24 mouse cellular contexts compared by ENCODE assay signal in genomic region chr12:44497762-44498161, GRCm38 (mm10).
"Had no signal": no experiment of that assay in that cellular context is flagged by ENCODE, and none has a peak within 500 bp of the region (broad histone marks: within the 10 kb centered on the region; RNA-seq: fewer than 3 reads in every experiment).

No protein-coding gene starts in this region.

- H3K4me1 ChIP-seq: heart, embryonic 13.5 days; heart, embryonic 15.5 days; limb, embryonic 10.5 days; limb, embryonic 12.5 days had no signal

- H3K4me3 ChIP-seq: heart, adult 2 months; heart, embryonic 13.5 days; heart, embryonic 15.5 days; hindbrain, embryonic 13.5 days; hindbrain, embryonic 15.5 days; left cerebral cortex, adult 2 months; limb, embryonic 10.5 days; limb, embryonic 12.5 days had no signal

- H3K27ac ChIP-seq: heart, adult 2 months; heart, embryonic 13.5 days; heart, embryonic 15.5 days; hindbrain, embryonic 15.5 days; hindbrain, postnatal 0 days; left cerebral cortex, adult 2 months; limb, embryonic 10.5 days; limb, embryonic 12.5 days had no signal

- H3K9ac ChIP-seq: heart, embryonic 13.5 days; heart, embryonic 15.5 days; hindbrain, embryonic 13.5 days; hindbrain, embryonic 15.5 days; limb, embryonic 12.5 days had no signal

- DNase-seq: gastrocnemius, postnatal 14 days; gastrocnemius, postnatal 36 days; heart, adult 11 months; heart, adult 2 months; heart, postnatal 14 days; heart, postnatal 36 days; kidney, adult 11 months; kidney, adult 8-10 months; kidney, postnatal 10 days; kidney, postnatal 25 days; kidney, postnatal 4 days; layer of hippocampus, adult 9-11 months; liver had no signal

- H3K27me3 ChIP-seq: heart, embryonic 13.5 days; heart, embryonic 15.5 days; hindbrain, embryonic 13.5 days; hindbrain, embryonic 15.5 days; limb, embryonic 12.5 days had no signal

- H3K4me2 ChIP-seq: heart, embryonic 11.5 days; heart, embryonic 13.5 days; heart, embryonic 15.5 days; hindbrain, embryonic 13.5 days; hindbrain, embryonic 15.5 days; limb, embryonic 12.5 days; liver, embryonic 11.5 days had no signal

- H3K9me3 ChIP-seq: heart, embryonic 13.5 days; heart, embryonic 15.5 days; hindbrain, embryonic 13.5 days; hindbrain, embryonic 15.5 days; limb, embryonic 10.5 days; limb, embryonic 12.5 days had no signal

- H3K36me3 ChIP-seq: heart, embryonic 13.5 days; heart, embryonic 15.5 days; hindbrain, embryonic 13.5 days; hindbrain, embryonic 15.5 days; limb, embryonic 10.5 days; limb, embryonic 12.5 days had no signal

- ATAC-seq: hindbrain, postnatal 0 days; intestine, embryonic 16.5 days had no signal
